Mouse (Mus musculus): ENCODE data around the gene Zfp36l2.

Gene Zfp36l2

GRCm38 (mm10) chr17:84177481-84177880 is 10.3 kb downstream of the Zfp36l2 start:
- DNase-seq (ENCODE audit: low spot score in 2 of 2) = no peak

GRCm38 (mm10) chr17:84176446-84176845 is 11.3 kb downstream of the Zfp36l2 start:
- no peak for DNase-seq (ENCODE audit: low spot score in 2 of 2)

GRCm38 (mm10) chr17:84175196-84175595 is 12.6 kb downstream of the Zfp36l2 start:
- DNase-seq (ENCODE audit: low spot score in 2 of 2) = no peak

GRCm38 (mm10) chr17:84167377-84167776 is 20.4 kb downstream of the Zfp36l2 start:
- no peak for DNase-seq (ENCODE audit: low spot score in 2 of 2)

GRCm38 (mm10) chr17:84166135-84166860 is 21.4 kb downstream of the Zfp36l2 start:
- no peak for DNase-seq (ENCODE audit: low spot score in 2 of 2)

GRCm38 (mm10) chr17:84165735-84166134 is 22.0 kb downstream of the Zfp36l2 start:
- no peak for DNase-seq (ENCODE audit: low spot score in 2 of 2)

GRCm38 (mm10) chr17:84164146-84164545 is 23.6 kb downstream of the Zfp36l2 start:
- no peak for DNase-seq (ENCODE audit: low spot score in 2 of 2)

- no peak for DNase-seq (ENCODE audit: low spot score in 2 of 2)
Observed at GRCm38 (mm10) chr17:84163066-84163785, 24.5 kb downstream of the Zfp36l2 start.

- no peak for DNase-seq (ENCODE audit: low spot score in 2 of 2)
Observed at GRCm38 (mm10) chr17:84162211-84162760, 25.5 kb downstream of the Zfp36l2 start.

- no peak for DNase-seq (ENCODE audit: low spot score in 2 of 2)
Observed at GRCm38 (mm10) chr17:84161231-84161854, 26.4 kb downstream of the Zfp36l2 start.

- DNase-seq (ENCODE audit: low spot score in 2 of 2) = no peak
Observed at GRCm38 (mm10) chr17:84158891-84159290, 28.9 kb downstream of the Zfp36l2 start.

GRCm38 (mm10) chr17:84158461-84158795 is 29.3 kb downstream of the Zfp36l2 start:
- DNase-seq (ENCODE audit: low spot score in 2 of 2) = no peak

GRCm38 (mm10) chr17:84157743-84158460 is 29.8 kb downstream of the Zfp36l2 start:
- no peak for DNase-seq (ENCODE audit: low spot score in 2 of 2)

- no peak for DNase-seq (ENCODE audit: low spot score in 2 of 2)
Observed at GRCm38 (mm10) chr17:84156748-84157742, 30.7 kb downstream of the Zfp36l2 start.

- no peak for DNase-seq (ENCODE audit: low spot score in 2 of 2)
Observed at GRCm38 (mm10) chr17:84156227-84156573, 31.5 kb downstream of the Zfp36l2 start.

- DNase-seq (ENCODE audit: low spot score in 2 of 2) = no peak
Observed at GRCm38 (mm10) chr17:84155516-84156226, 32.1 kb downstream of the Zfp36l2 start.

GRCm38 (mm10) chr17:84155029-84155338 is 32.8 kb downstream of the Zfp36l2 start:
- DNase-seq (ENCODE audit: low spot score in 2 of 2) = no peak

- DNase-seq (ENCODE audit: low spot score in 2 of 2) = no peak
Observed at GRCm38 (mm10) chr17:84154302-84155028, 33.3 kb downstream of the Zfp36l2 start.

- DNase-seq (ENCODE audit: low spot score in 2 of 2) = no peak
Observed at GRCm38 (mm10) chr17:84152976-84153786, 34.6 kb downstream of the Zfp36l2 start.
